Mouse (Mus musculus): ENCODE measurements around the gene Skint2. TPM values are rescaled to one million over a fixed set of nuclear protein-coding genes. Genes with fewer than 3 reads are reported as not detected.

The Skint2 gene
- polyA plus RNA-seq (2016; fragmentation: Nextera tagmentation; extraction: Ambion mirVana), result not detected in 2 replicates

DNA sequence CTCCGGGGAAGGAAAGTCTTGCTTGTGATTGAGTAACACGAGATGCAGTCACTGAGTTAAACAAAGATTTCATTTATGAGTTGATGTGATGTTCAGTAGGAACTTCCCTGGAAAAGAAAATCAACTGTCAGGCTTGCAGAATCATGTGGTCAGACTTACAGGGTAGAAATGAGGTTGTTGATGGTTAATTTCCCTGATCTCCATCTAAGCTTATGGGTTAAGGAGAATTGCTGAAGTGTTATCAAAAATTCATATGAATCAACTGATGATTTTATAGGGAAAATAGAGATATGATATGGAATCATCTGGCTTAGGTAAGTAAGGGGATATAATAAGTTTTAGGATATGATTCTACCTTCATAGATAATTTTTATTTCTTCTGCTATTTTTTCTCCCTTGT, at the start of gene Skint2:
Skint2 (plus strand) TSS at position 301 of the 400 bp plus-strand sequence.
- Histone ChIP-seq H3K4me3 (no peak within 1 kb of the TSS), H3K27me3 (no peaks in the 10 kb centered on the region), H3K9me3 (replicated peaks) (no peaks in the 10 kb centered on the region), H3K27ac (no peak within 1 kb of the TSS), H3K36me3 (no peaks in the 10 kb centered on the region), H3K4me1 (no peaks in the 10 kb centered on the region), H3K9ac (no peak within 1 kb of the TSS), H3K4me2 (replicated peaks) (no peak within 1 kb of the TSS)
- ATAC-seq (ENCODE audit: low FRiP score), result no peak
- WGBS, result 79% methylated on average over 2 of the region's 2 CpGs

Other genes starting within 250 kb of the Skint2 start
- gene Skint9, start 123.2 kb upstream of the Skint2 start, polyA plus RNA-seq (2016; fragmentation: Nextera tagmentation; extraction: Ambion mirVana), result not detected in 2 replicates
- gene Skint10, start 217.7 kb downstream of the Skint2 start, polyA plus RNA-seq (2016; fragmentation: Nextera tagmentation; extraction: Ambion mirVana), result not detected in 2 replicates